Mouse (Mus musculus) MEL (cell line): Measurements from ENCODE around the gene P4ha2. TPM values are rescaled to one million over a fixed set of nuclear protein-coding genes. Genes with fewer than 3 reads are reported as not detected.
A peak's percentile ranks its signal among the peaks of the same experiment; 100 is the strongest.

ENCODE experiments used
- DNase-seq: peaks from one replicate; pipeline ENCODE4 v3.0.0; 2011; ENCODE audit warnings: low read depth, low spot score
- H3K27ac ChIP-seq: 2 replicates; pipeline ENCODE4 v1.5.1; 2012; ENCODE audit warnings: low read depth, mild to moderate bottlenecking, control low read depth, low read length, moderate library complexity; ENCODE audit not compliant: control insufficient read depth
- H3K27me3 ChIP-seq, 2 experiments: fragments of 150-350 bp in 1 of 2; sonication (generic) in 1 of 2; 2 replicates each; pipeline ENCODE4 v1.6.1; 2012; ENCODE audit warnings: low read length in 2 of 2, mild to moderate bottlenecking in 2 of 2, improper control_type of control experiment in 1 of 2, moderate library complexity in 1 of 2; ENCODE audit not compliant: insufficient read depth in 2 of 2, control insufficient read depth in 1 of 2
- H3K36me3 ChIP-seq, 2 experiments: 2 replicates each; pipeline ENCODE4 v1.6.1; 2012 to 2014; ENCODE audit warnings: low read length in 2 of 2, improper control_type of control experiment in 1 of 2, inconsistent platforms in 1 of 2, mild to moderate bottlenecking in 1 of 2; ENCODE audit not compliant: insufficient read depth in 2 of 2, control insufficient read depth in 1 of 2
- H3K4me1 ChIP-seq, 2 experiments: fragments of 150-350 bp in 1 of 2; sonication (generic) in 1 of 2; 2 replicates each; pipeline ENCODE4 v1.6.1; 2012; ENCODE audit warnings: low read length in 2 of 2, improper control_type of control experiment in 1 of 2, mild to moderate bottlenecking in 1 of 2; ENCODE audit not compliant: insufficient read depth in 2 of 2, control insufficient read depth in 1 of 2
- H3K4me3 ChIP-seq, 2 experiments: fragments of 150-350 bp in 1 of 2; sonication (generic) in 1 of 2; 2 replicates each; pipeline ENCODE4 v1.5.1; 2012; ENCODE audit warnings: low read depth in 2 of 2, low read length in 2 of 2, mild to moderate bottlenecking in 2 of 2, moderate library complexity in 2 of 2, control low read depth in 1 of 2, improper control_type of control experiment in 1 of 2; ENCODE audit not compliant: control insufficient read depth in 1 of 2, insufficient read depth in 1 of 2
- H3K79me2 ChIP-seq: 2 replicates; pipeline ENCODE4 v1.6.1; 2012; ENCODE audit warnings: mild to moderate bottlenecking, low read length, moderate library complexity; ENCODE audit not compliant: control insufficient read depth, poor library complexity, insufficient read depth
- H3K9ac ChIP-seq: 2 replicates; pipeline ENCODE4 v1.6.1; 2012; ENCODE audit warnings: low read depth, mild to moderate bottlenecking, control low read depth, low read length, moderate library complexity; ENCODE audit not compliant: control insufficient read depth, poor library complexity, severe bottlenecking
- H3K9me3 ChIP-seq: fragments of 150-350 bp; sonication (generic); replicated peaks from 2 replicates; pipeline ENCODE4 v1.6.1; 2012; ENCODE audit warnings: mild to moderate bottlenecking, low read length, improper control_type of control experiment, moderate library complexity; ENCODE audit not compliant: insufficient read depth
- CHD2 ChIP-seq: IDR thresholded peaks from 2 replicates; pipeline ENCODE4 v1.6.1; 2011; ENCODE audit warnings: low read length, improper control_type of control experiment
- CTCF ChIP-seq, 3 experiments: IDR thresholded peaks in 2 of 3; conservative IDR thresholded peaks in 1 of 3; 2 replicates each; pipeline ENCODE4 v1.5.1; 2011 to 2012; ENCODE audit warnings: low read length in 3 of 3, low read depth in 2 of 3, mild to moderate bottlenecking in 2 of 3, improper control_type of control experiment in 1 of 3, inconsistent platforms in 1 of 3, mixed read lengths in 1 of 3, moderate library complexity in 1 of 3; ENCODE audit not compliant: control insufficient read depth in 1 of 3, insufficient read depth in 1 of 3, poor library complexity in 1 of 3, severe bottlenecking in 1 of 3
- ELF1 ChIP-seq: IDR thresholded peaks from 2 replicates; pipeline ENCODE4 v1.6.1; 2014; ENCODE audit warnings: low read depth, mild to moderate bottlenecking, inconsistent platforms, low read length, improper control_type of control experiment, moderate library complexity
- EP300 ChIP-seq, 2 experiments: IDR thresholded peaks; 2 replicates each; pipeline ENCODE4 v1.6.1; 2011; ENCODE audit warnings: improper control_type of control experiment in 2 of 2, low read length in 2 of 2, low read depth in 1 of 2, mild to moderate bottlenecking in 1 of 2
- ETS1 ChIP-seq: IDR thresholded peaks from 2 replicates; pipeline ENCODE4 v1.6.1; 2012; ENCODE audit warnings: low read depth, mild to moderate bottlenecking, inconsistent platforms, low read length, improper control_type of control experiment, moderate library complexity
- GATA1 ChIP-seq: IDR thresholded peaks from 2 replicates; pipeline ENCODE4 v1.6.1; 2011; ENCODE audit warnings: low read depth, low read length, improper control_type of control experiment
- HCFC1 ChIP-seq: IDR thresholded peaks from 2 replicates; pipeline ENCODE4 v1.6.1; 2012; ENCODE audit warnings: low read depth, mild to moderate bottlenecking, inconsistent platforms, low read length, improper control_type of control experiment, moderate library complexity
- JUND ChIP-seq: IDR thresholded peaks from 2 replicates; pipeline ENCODE4 v1.6.1; 2011; ENCODE audit warnings: low read depth, mild to moderate bottlenecking, improper control_type of control experiment, low read length
- MAFK ChIP-seq: IDR thresholded peaks from 2 replicates; pipeline ENCODE4 v1.6.1; 2011; ENCODE audit warnings: low read depth, mild to moderate bottlenecking, low read length, improper control_type of control experiment, borderline replicate concordance
- MAX ChIP-seq: IDR thresholded peaks from 2 replicates; pipeline ENCODE4 v1.6.1; 2011; ENCODE audit warnings: low read length, improper control_type of control experiment
- MAZ ChIP-seq: IDR thresholded peaks from 2 replicates; pipeline ENCODE4 v1.6.1; 2012; ENCODE audit warnings: low read depth, mild to moderate bottlenecking, inconsistent platforms, low read length, improper control_type of control experiment
- MXI1 ChIP-seq: IDR thresholded peaks from 2 replicates; pipeline ENCODE4 v1.6.1; 2011; ENCODE audit warnings: mild to moderate bottlenecking, low read depth, low read length, improper control_type of control experiment
- MYC ChIP-seq: IDR thresholded peaks from 2 replicates; pipeline ENCODE4 v1.6.1; 2011; ENCODE audit warnings: low read depth, mild to moderate bottlenecking, low read length, improper control_type of control experiment, moderate library complexity
- POLR2A ChIP-seq, 2 experiments: IDR thresholded peaks; 2 replicates each; pipeline ENCODE4 v1.6.1; 2011 to 2012; ENCODE audit warnings: low read length in 2 of 2, mild to moderate bottlenecking in 2 of 2, control low read depth in 1 of 2, improper control_type of control experiment in 1 of 2, low read depth in 1 of 2, moderate library complexity in 1 of 2; ENCODE audit not compliant: control insufficient read depth in 1 of 2, insufficient read depth in 1 of 2, poor library complexity in 1 of 2
- POLR2AphosphoS2 ChIP-seq: IDR thresholded peaks from 2 replicates; pipeline ENCODE4 v1.6.1; 2011; ENCODE audit warnings: low read length, improper control_type of control experiment
- POLR2AphosphoS5 ChIP-seq: IDR thresholded peaks from 2 replicates; pipeline ENCODE4 v1.6.1; 2012; ENCODE audit warnings: low read depth, borderline replicate concordance, mild to moderate bottlenecking, inconsistent platforms, low read length, moderate library complexity, mixed read lengths
- RAD21 ChIP-seq: IDR thresholded peaks from 2 replicates; pipeline ENCODE4 v1.6.1; 2011; ENCODE audit warnings: mild to moderate bottlenecking, low read depth, low read length, improper control_type of control experiment
- RCOR1 ChIP-seq: IDR thresholded peaks from 2 replicates; pipeline ENCODE4 v1.6.1; 2012; ENCODE audit warnings: low read depth, mild to moderate bottlenecking, inconsistent platforms, low read length, improper control_type of control experiment
- SIN3A ChIP-seq: IDR thresholded peaks from 2 replicates; pipeline ENCODE4 v1.6.1; 2012; ENCODE audit warnings: low read length, improper control_type of control experiment, inconsistent platforms
- TAL1 ChIP-seq: IDR thresholded peaks from 2 replicates; pipeline ENCODE4 v1.6.1; 2012; ENCODE audit warnings: mild to moderate bottlenecking, inconsistent platforms, low read length, moderate library complexity, mixed read lengths
- TBP ChIP-seq: IDR thresholded peaks from 2 replicates; pipeline ENCODE4 v1.8.0; 2011; ENCODE audit warnings: low read depth, low read length, improper control_type of control experiment
- UBTF ChIP-seq: IDR thresholded peaks from 2 replicates; pipeline ENCODE4 v1.6.1; 2012; ENCODE audit warnings: low read depth, mild to moderate bottlenecking, inconsistent platforms, low read length, improper control_type of control experiment, moderate library complexity, borderline replicate concordance; ENCODE audit not compliant: insufficient read depth
- USF1 ChIP-seq: IDR thresholded peaks from 2 replicates; pipeline ENCODE4 v1.6.1; 2014; ENCODE audit warnings: low read depth, mild to moderate bottlenecking, inconsistent platforms, low read length, improper control_type of control experiment, moderate library complexity
- ZC3H11A ChIP-seq: IDR thresholded peaks from 2 replicates; pipeline ENCODE4 v1.6.1; 2012; ENCODE audit warnings: low read depth, mild to moderate bottlenecking, inconsistent platforms, low read length, improper control_type of control experiment
- ZNF384 ChIP-seq: IDR thresholded peaks from 2 replicates; pipeline ENCODE4 v1.6.1; 2012; ENCODE audit warnings: low read depth, mild to moderate bottlenecking, inconsistent platforms, low read length, improper control_type of control experiment
- polyA plus RNA-seq, 2 experiments: library from polyadenylated mRNA; stranded (reverse) in 1 of 2; unstranded in 1 of 2; fragments of >175 nt in 1 of 2; fragments of >200 nt in 1 of 2; gene quantifications; 2 replicates each; pipeline versions ENCODE4 v1.2.1 to v1.2.4; 2012; ENCODE audit warnings: low replicate concordance in 2 of 2, low read depth in 1 of 2; ENCODE audit not compliant: insufficient read length in 2 of 2, insufficient read depth in 1 of 2, missing spikeins in 1 of 2
- total RNA-seq: library from RNA; depleted of rRNA; stranded (reverse); fragments of 300-350 nt; gene quantifications from 2 replicates; pipeline ENCODE4 v1.2.3, GENCODE M21; 2012

P4ha2 gene
- total and polyA plus RNA-seq, 3 experiments: 18.6 to 57.8 TPM; not detected in 1

DNA sequence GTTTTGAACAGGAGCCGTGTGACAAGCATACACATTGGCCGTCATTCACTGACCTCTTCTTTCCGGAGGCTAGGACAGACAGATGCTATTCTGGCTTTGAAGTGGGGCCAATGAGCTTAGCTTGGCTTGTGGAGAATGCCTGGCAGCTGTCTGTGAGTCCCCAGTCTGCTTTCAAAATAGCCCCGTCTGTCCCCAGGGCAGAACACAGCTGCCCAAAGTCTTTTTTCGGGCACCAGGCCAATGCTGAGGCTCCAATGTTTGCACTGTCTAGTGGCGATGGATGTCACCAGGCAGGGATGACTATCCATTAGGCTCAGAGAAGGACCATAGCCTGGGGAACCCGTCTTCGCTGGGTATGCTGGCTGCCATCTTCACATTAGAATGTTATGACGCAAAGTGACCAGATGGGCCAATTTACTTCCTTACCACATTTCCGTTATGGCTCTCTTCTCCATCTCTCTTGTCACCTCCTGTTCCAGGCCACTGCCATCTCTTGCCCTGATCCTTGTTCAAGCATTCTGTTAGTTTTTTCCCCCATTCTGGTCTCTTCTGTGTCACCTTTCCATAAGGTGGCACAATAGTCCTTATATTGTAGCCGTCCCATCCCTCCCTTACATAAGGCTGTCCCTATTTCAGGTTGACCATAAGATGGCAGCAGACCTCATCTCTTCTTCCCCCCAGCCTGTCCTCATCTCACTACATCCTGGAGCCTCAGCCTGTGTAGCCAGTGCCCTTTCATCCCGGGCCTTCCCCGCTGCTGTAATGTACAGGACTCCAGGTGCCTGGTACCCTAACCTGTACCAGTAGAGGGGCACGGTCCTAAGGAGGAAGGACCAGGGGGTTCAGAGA lies 22.7 kb downstream of the P4ha2 start (continued):
- TF ChIP-seq MYC: no peak
- TF ChIP-seq POLR2AphosphoS2: no peak
- no peak for TF ChIP-seq ZNF384
- no peak for TF ChIP-seq HCFC1
- no peak for TF ChIP-seq MAFK
- TF ChIP-seq CHD2: no peak

GRCm38 (mm10) chr11:54125982-54126648 lies 26.2 kb downstream of the P4ha2 start:
- H3K9me3 ChIP-seq: no peaks in the 10 kb centered on the region
- H3K36me3 ChIP-seq: peaks cover 0 to 10% of the 10 kb centered on the region in 2 experiments; a peak in 3 of 4 replicates
- H3K27me3 ChIP-seq: no peaks in the 10 kb centered on the region
- no peak for TF ChIP-seq ELF1
- TF ChIP-seq MAX: no peak
- no peak for TF ChIP-seq CTCF (IDR thresholded peaks at IDR 0.05 in 2 of 3, conservative IDR thresholded peaks at IDR 0.05 in 1 of 3; ENCODE audit: control insufficient read depth in 1 of 3, insufficient read depth in 1 of 3, low read depth in 2 of 3, low read length in 3 of 3, poor library complexity in 1 of 3, severe bottlenecking in 1 of 3)
- TF ChIP-seq UBTF: no peak
- no peak for TF ChIP-seq MXI1
- no peak for TF ChIP-seq ZC3H11A
- peaks cover 17 to 33% of the 10 kb centered on the region in 2 experiments for H3K4me1 ChIP-seq
- H3K79me2 ChIP-seq: no peaks in the 10 kb centered on the region
- no peak overlapping the region for H3K9ac ChIP-seq
- DNase-seq: no peak
- no peak overlapping the region; the same call in 1 of the 2 replicates for H3K27ac ChIP-seq
- H3K4me3 ChIP-seq: no peak overlapping the region

DNA sequence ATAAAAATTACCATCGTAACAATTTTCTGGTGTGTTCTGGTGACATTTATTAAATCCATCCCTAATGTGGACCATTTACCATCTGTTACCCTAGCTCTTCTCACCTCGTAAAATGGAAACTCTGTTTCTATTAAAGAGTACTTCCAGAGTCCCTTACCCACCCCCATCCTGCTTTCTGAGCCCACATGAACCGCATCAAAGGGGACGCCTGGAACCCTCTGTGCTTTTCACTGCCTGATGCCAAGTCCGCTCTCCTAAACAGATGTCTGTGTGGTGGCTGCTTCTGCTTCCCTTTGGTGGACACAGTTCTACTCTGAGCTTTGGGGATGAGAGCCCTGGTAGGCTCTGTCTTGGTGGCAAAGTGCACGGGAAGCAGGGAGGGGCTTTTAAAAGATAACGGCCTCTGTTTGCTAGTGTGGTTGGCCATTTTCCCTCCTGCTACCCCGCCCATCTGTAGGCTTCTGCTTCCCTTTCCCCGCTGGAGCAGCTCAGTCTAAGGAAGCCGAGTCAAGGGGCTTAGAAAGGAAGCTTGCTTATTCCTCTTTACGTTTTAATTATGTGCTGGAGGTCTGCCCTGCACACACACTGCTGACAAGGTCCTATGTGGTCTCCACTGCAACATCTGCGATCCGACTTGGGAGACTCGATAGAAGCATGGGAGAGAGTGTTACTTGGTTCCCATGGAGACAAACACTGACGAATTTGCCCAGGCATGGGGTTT lies 26.9 kb downstream of the P4ha2 start:
- DNase-seq: peak; percentile 82
- no peaks in the 10 kb centered on the region for H3K27me3 ChIP-seq
- H3K9ac ChIP-seq: peak overlapping the region; percentile 49
- peaks cover 0 to 10% of the 10 kb centered on the region in 2 experiments; a peak in 3 of 4 replicates for H3K36me3 ChIP-seq
- H3K27ac ChIP-seq: peak overlapping the region; percentile 59
- H3K4me1 ChIP-seq: peaks cover 17 to 35% of the 10 kb centered on the region in 2 experiments
- H3K9me3 ChIP-seq: no peaks in the 10 kb centered on the region
- no peaks in the 10 kb centered on the region for H3K79me2 ChIP-seq
- peak overlapping the region; percentile 42 to 44; a peak in 3 of 4 replicates for H3K4me3 ChIP-seq
- no peak; the same call in 1 of the 2 replicates for TF ChIP-seq MAZ
- TF ChIP-seq GATA1: peak; percentile 41; the same call in 1 of the 2 replicates
- TF ChIP-seq JUND: no peak
- no peak for TF ChIP-seq POLR2AphosphoS5
- no peak for TF ChIP-seq USF1
- TF ChIP-seq TBP: 0 out of 2 replicates have a peak, but pooled peaks have one; percentile 39
- TF ChIP-seq EP300 (IDR thresholded peaks at IDR 0.05; ENCODE audit: low read depth in 1 of 2, low read length in 2 of 2): peak in 1 of 2 experiments; percentile 19; a peak in 1 of 4 replicates
- TF ChIP-seq MAFK: no peak
- TF ChIP-seq MAX: no peak
- TF ChIP-seq ETS1: peak; percentile 57
- peak; percentile 27 for TF ChIP-seq ELF1
- TF ChIP-seq RCOR1: 0 out of 2 replicates have a peak, but pooled peaks have one; percentile 7
- TF ChIP-seq RAD21: no peak
- peak; percentile 39; the same call in 1 of the 2 replicates for TF ChIP-seq MXI1
- peak; percentile 39; the same call in 1 of the 2 replicates for TF ChIP-seq SIN3A
- no peak for TF ChIP-seq TAL1
- peak in 1 of 2 experiments; percentile 37; a peak in 1 of 4 replicates for TF ChIP-seq POLR2A (IDR thresholded peaks at IDR 0.05; ENCODE audit: control insufficient read depth in 1 of 2, insufficient read depth in 1 of 2, low read depth in 1 of 2, low read length in 2 of 2, poor library complexity in 1 of 2)
- no peak for TF ChIP-seq CTCF (IDR thresholded peaks at IDR 0.05 in 2 of 3, conservative IDR thresholded peaks at IDR 0.05 in 1 of 3; ENCODE audit: control insufficient read depth in 1 of 3, insufficient read depth in 1 of 3, low read depth in 2 of 3, low read length in 3 of 3, poor library complexity in 1 of 3, severe bottlenecking in 1 of 3)
